In the genomic region with DNA sequence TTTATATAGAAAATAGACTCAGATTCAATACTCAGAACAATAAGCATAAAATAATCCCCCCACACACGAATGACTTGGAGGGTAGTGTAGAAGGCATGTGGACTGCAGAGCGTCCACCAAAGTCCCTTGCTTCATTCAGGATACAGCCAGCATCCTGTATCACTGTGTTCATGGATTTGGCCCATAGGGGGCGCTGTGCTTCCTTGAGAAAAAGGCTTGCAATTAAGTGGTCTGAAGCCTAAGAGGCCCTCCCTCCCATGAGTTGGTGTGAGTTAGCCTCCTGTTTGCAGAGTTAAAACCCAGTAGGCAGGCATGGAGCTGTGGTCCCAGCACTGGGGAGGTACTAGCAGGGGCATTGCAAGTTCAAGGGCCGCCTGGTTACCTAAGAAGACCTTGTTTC, we compare ENCODE assay signal across 7 mouse cellular contexts. TPM values are rescaled to one million over a fixed set of nuclear protein-coding genes. Genes with fewer than 3 reads are reported as not detected.
DNase-seq lines count a peak whose midpoint lies in the region; ATAC-seq and TF ChIP-seq lines count a peak whose summit lies in the region.

No protein-coding gene starts in this region.

- TF ChIP-seq CTCF in bone marrow macrophage, adult 2 months (IDR thresholded peaks at IDR 0.05; ENCODE audit: low read depth, low read length) = peak; percentile 77

- intact Hi-C loops in heart, postnatal 36 days (cut with DNase I) = loop anchor here (1.0 to 5.0 kb wide), 3 partner anchors 47 to 456 kb away; a partner anchor contains a TSS

- no peak overlapping the region for H3K27ac ChIP-seq in bone marrow macrophage, adult 2 months (ENCODE audit: insufficient read depth, low read depth, low read length)
- no peak overlapping the region for H3K27ac ChIP-seq in forebrain, embryonic 12.5 days

- TF ChIP-seq POLR2A in bone marrow macrophage, adult 2 months (IDR thresholded peaks at IDR 0.05; ENCODE audit: borderline replicate concordance, low read depth, low read length) = no peak

- 0 out of 2 replicates have a peak, but pooled peaks have one; percentile 27 for ATAC-seq in forebrain, embryonic 12.5 days (ENCODE audit: low FRiP score)
- peak; percentile 47; the same call in 1 of the 2 replicates for ATAC-seq in megakaryocyte, adult 5-6 weeks (ENCODE audit: poor library complexity, severe bottlenecking)

- no peaks in the 10 kb centered on the region for H3K4me1 ChIP-seq in bone marrow macrophage, adult 2 months (ENCODE audit: control insufficient read depth, insufficient read depth, low read length)
- H3K4me1 ChIP-seq in forebrain, embryonic 12.5 days = peaks cover 24% of the 10 kb centered on the region

- no peak overlapping the region for H3K9ac ChIP-seq in forebrain, embryonic 12.5 days

- H3K36me3 ChIP-seq in forebrain, embryonic 12.5 days (replicated peaks) = peaks cover 9% of the 10 kb centered on the region; the same call in 1 of the 2 replicates

- H3K27me3 ChIP-seq in forebrain, embryonic 12.5 days = no peaks in the 10 kb centered on the region

- no peak overlapping the region for H3K4me3 ChIP-seq in bone marrow macrophage, adult 2 months (ENCODE audit: insufficient read depth, low read length)
- no peak overlapping the region for H3K4me3 ChIP-seq in forebrain, embryonic 12.5 days (replicated peaks)

- no peak overlapping the region for H3K4me2 ChIP-seq in forebrain, embryonic 12.5 days

- H3K9me3 ChIP-seq in forebrain, embryonic 12.5 days = no peaks in the 10 kb centered on the region

- 21% methylated on average over 4 of the region's 4 CpGs for WGBS in forebrain, embryonic 12.5 days

- DNase-seq in Muller cell, postnatal 12 days (ENCODE audit: inconsistent ontology term) = peak; percentile 47
- peak; percentile 85 to 91 for DNase-seq in heart, postnatal 36 days
- DNase-seq in layer of hippocampus, postnatal 25 days (ENCODE audit: extremely low spot score in 1 of 2, low spot score in 1 of 2) = peak; percentile 77 to 95
- peak; percentile 36 to 80 for DNase-seq in spleen, postnatal 10 days (ENCODE audit: low spot score in 2 of 2)

RNA-seq across cellular contexts. Expression of a gene that starts 47.1 kb away (rescaled TPM):
- polyA plus RNA-seq in bone marrow macrophage, adult 2 months (2012; ENCODE audit: insufficient read depth, insufficient read length, missing spikeins) = 74.9 and 77.0 TPM in 2 replicates
- 67.1 and 77.9 TPM in 2 replicates for polyA plus RNA-seq in forebrain, embryonic 12.5 days (2016; fragmentation: Nextera tagmentation; extraction: Ambion mirVana)
- 10 to 100 TPM; 37.9 to 42.1 TPM for total RNA-seq in heart, postnatal 36 days (2021)
- total RNA-seq in layer of hippocampus, postnatal 25 days (2021) = 100 to 1,000 TPM; 127 to 137 TPM
- 71.3 and 72.6 TPM in 2 replicates for total RNA-seq in megakaryocyte, adult 5-6 weeks (2015)
- 47.4 and 51.1 TPM in 2 replicates for total RNA-seq in megakaryocyte, adult 5-6 weeks (2017)
